In the genomic region with DNA sequence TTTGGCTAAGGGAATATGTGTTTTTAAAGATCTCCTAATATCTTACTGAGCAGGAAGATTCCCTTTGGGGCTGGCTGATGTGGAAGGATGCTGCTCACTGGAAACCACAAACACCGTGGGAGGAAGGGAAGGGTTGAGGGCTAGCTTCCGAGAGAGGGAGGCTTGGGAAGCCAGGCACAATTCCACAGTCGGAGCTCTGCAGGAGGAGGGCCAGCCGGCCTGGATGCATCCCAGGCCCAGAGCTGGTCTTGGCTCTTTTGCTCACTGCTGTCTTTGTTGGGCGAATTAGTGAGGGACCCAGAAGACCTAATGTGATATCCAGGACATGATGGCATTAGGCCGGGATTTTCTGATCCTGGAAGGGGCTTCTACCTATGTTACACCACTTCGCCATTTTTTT, we compare ENCODE assay signal across 14 mouse cellular contexts. TPM values are rescaled to one million over a fixed set of nuclear protein-coding genes. Genes with fewer than 3 reads are reported as not detected.
DNase-seq lines count a peak whose midpoint lies in the region; ATAC-seq and TF ChIP-seq lines count a peak whose summit lies in the region.
"Had no signal": no experiment of that assay in that cellular context is flagged by ENCODE, and none has a peak within 500 bp of the region (broad histone marks: within the 10 kb centered on the region; RNA-seq: fewer than 3 reads in every experiment).

No protein-coding gene starts in this region.

- no peak for ATAC-seq in cerebellum, adult (ENCODE audit: insufficient number of reproducible peaks, low FRiP score, low TSS enrichment)
- no peak for ATAC-seq in liver, embryonic 12.5 days
- no peak for ATAC-seq in forebrain, embryonic 13.5 days

- H3K27me3 ChIP-seq in liver, embryonic 12.5 days (replicated peaks) = no peaks in the 10 kb centered on the region
- no peaks in the 10 kb centered on the region for H3K27me3 ChIP-seq in forebrain, embryonic 13.5 days
- H3K27me3 ChIP-seq: embryonic facial prominence, embryonic 15.5 days; neural tube, embryonic 15.5 days; stomach, embryonic 15.5 days had no signal

- no peak for TF ChIP-seq CTCF in gastrocnemius, adult 2 months (IDR thresholded peaks at IDR 0.05)

- peaks cover 100% of the 10 kb centered on the region for H3K4me1 ChIP-seq in liver, embryonic 12.5 days
- H3K4me1 ChIP-seq in forebrain, embryonic 13.5 days = peaks cover 38% of the 10 kb centered on the region
- H3K4me1 ChIP-seq: stomach, embryonic 15.5 days had no signal

- 62% methylated on average over 7 of the region's 7 CpGs for WGBS in liver, embryonic 12.5 days (ENCODE audit: insufficient replicate concordance)
- WGBS in forebrain, embryonic 13.5 days = 71% methylated on average over 7 of the region's 7 CpGs

- peak overlapping the region; percentile 77 for H3K9ac ChIP-seq in liver, embryonic 12.5 days
- H3K9ac ChIP-seq in forebrain, embryonic 13.5 days = no peak overlapping the region
- H3K9ac ChIP-seq: embryonic facial prominence, embryonic 15.5 days; neural tube, embryonic 15.5 days; stomach, embryonic 15.5 days had no signal

- peak overlapping the region; percentile 3; the same call in 1 of the 2 replicates for H3K4me3 ChIP-seq in gastrocnemius, adult 2 months
- peak overlapping the region; percentile 51 for H3K4me3 ChIP-seq in liver, embryonic 12.5 days
- no peak overlapping the region for H3K4me3 ChIP-seq in forebrain, embryonic 13.5 days
- H3K4me3 ChIP-seq: embryonic facial prominence, embryonic 15.5 days; neural tube, embryonic 15.5 days; stomach, embryonic 15.5 days had no signal

- no peaks in the 10 kb centered on the region for H3K9me3 ChIP-seq in liver, embryonic 12.5 days (replicated peaks)
- no peaks in the 10 kb centered on the region for H3K9me3 ChIP-seq in forebrain, embryonic 13.5 days (replicated peaks)
- H3K9me3 ChIP-seq: embryonic facial prominence, embryonic 15.5 days; neural tube, embryonic 15.5 days; stomach, embryonic 15.5 days had no signal

- H3K27ac ChIP-seq in gastrocnemius, adult 2 months = peak overlapping the region; percentile 98
- peak overlapping the region; percentile 99 for H3K27ac ChIP-seq in liver, embryonic 12.5 days
- H3K27ac ChIP-seq in forebrain, embryonic 13.5 days = no peak overlapping the region
- H3K27ac ChIP-seq: embryonic facial prominence, embryonic 15.5 days; neural tube, embryonic 15.5 days; stomach, embryonic 15.5 days had no signal

- DNase-seq in cerebellum, adult 11 months = peak; percentile 38
- peak; percentile 59 for DNase-seq in lung, postnatal 10 days
- DNase-seq in lung, postnatal 36 days = no peak
- DNase-seq in gastrocnemius, adult 2 months = peak; percentile 80
- DNase-seq in layer of hippocampus, adult 11-12 months (ENCODE audit: low spot score) = no peak
- DNase-seq: adrenal gland, postnatal 36 days; kidney, adult 11 months; lung, postnatal 4 days had no signal

- peaks cover 9% of the 10 kb centered on the region; the same call in 1 of the 2 replicates for H3K36me3 ChIP-seq in liver, embryonic 12.5 days
- no peaks in the 10 kb centered on the region for H3K36me3 ChIP-seq in forebrain, embryonic 13.5 days (ENCODE audit: poor library complexity, severe bottlenecking)
- H3K36me3 ChIP-seq: embryonic facial prominence, embryonic 15.5 days; neural tube, embryonic 15.5 days; stomach, embryonic 15.5 days had no signal

- H3K4me2 ChIP-seq in liver, embryonic 12.5 days = peak overlapping the region; percentile 83
- H3K4me2 ChIP-seq in forebrain, embryonic 13.5 days = no peak overlapping the region
- H3K4me2 ChIP-seq: embryonic facial prominence, embryonic 15.5 days; neural tube, embryonic 15.5 days; stomach, embryonic 15.5 days had no signal

- intact Hi-C loops in gastrocnemius, adult 2 months (cut with DNase I) = no loop called here

RNA-seq across cellular contexts. Expression of a gene that starts 6.9 kb away (rescaled TPM):
- total RNA-seq in gastrocnemius, adult 2 months (2021) = 100 to 1,000 TPM in 1 of 2 experiments, 10 to 100 TPM in 1; 51.2 to 522 TPM
- polyA plus RNA-seq in liver, embryonic 12.5 days (2016; fragmentation: Nextera tagmentation; extraction: Ambion mirVana) = 105 and 116 TPM in 2 replicates
- 51.3 and 52.5 TPM in 2 replicates for polyA plus RNA-seq in forebrain, embryonic 13.5 days (2015; fragmentation: Nextera tagmentation; extraction: Ambion mirVana)

Comparison
In these comparisons a context has a peak if more than half of its experiments do, and no peak if none do; other contexts are left out.
1. DNase-seq: peak in cerebellum, adult 11 months (single experiment), lung, postnatal 10 days (single experiment) and gastrocnemius, adult 2 months (single experiment); none in lung, postnatal 36 days (single experiment) and layer of hippocampus, adult 11-12 months (single experiment).